Mouse (Mus musculus) stomach, postnatal 0 days (tissue): ENCODE measurements around the gene Rbpms2.

ENCODE experiments used
- CTCF ChIP-seq: IDR thresholded peaks from 2 replicates; pipeline ENCODE4 v1.5.1; 2016; ENCODE audit warnings: antibody characterized with exemption, low read depth, mild to moderate bottlenecking, moderate library complexity
- EP300 ChIP-seq: optimal IDR thresholded peaks from 2 replicates; pipeline ENCODE3; 2016; ENCODE audit warnings: antibody characterized with exemption

DNA sequence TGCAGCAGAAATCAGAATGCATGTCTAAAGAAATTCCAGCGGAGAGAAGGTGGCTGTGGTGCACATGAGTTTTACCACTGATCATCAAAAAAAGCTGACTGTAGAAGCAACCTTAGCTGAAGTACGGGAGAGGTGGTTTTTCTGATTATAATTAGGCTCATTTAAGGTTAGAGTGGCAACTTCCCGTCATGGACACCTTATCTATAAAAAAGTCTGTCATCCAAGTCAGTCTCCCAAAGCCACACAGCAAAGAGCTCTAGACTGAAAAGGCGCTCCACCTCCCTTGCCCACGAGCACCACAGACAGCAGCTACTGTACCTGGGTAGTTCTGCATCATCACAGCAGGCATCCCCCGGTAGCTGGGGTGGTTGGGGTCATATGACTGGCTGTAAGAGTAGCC lies 71.1 kb downstream of the Rbpms2 start:
- no peak for TF ChIP-seq CTCF
- TF ChIP-seq EP300: no peak
